Mouse (Mus musculus): Measurements from ENCODE around the gene Anxa2. TPM values are rescaled to one million over a fixed set of nuclear protein-coding genes. Genes with fewer than 3 reads are reported as not detected.

Gene Anxa2
- total and polyA plus RNA-seq, 2 experiments from 2014 or later: 69.6 to 108 TPM

- Histone ChIP-seq H3K4me2 (ENCODE audit: low read depth, low read length) (no peak overlapping the region), H3K27ac (no peak overlapping the region), H3K4me1 (ENCODE audit: insufficient read depth, low read length) (peaks cover 5% of the 10 kb centered on the region; the same call in 1 of the 2 replicates), H3K9me3 (ENCODE audit: low read length) (no peaks in the 10 kb centered on the region), H3K9ac (replicated peaks; ENCODE audit: low read length) (no peak overlapping the region), H3K27me3 (ENCODE audit: insufficient read depth, low read length) (no peaks in the 10 kb centered on the region), H3K36me3 (ENCODE audit: insufficient read depth, low read length) (no peaks in the 10 kb centered on the region), H3K4me3 (ENCODE audit: low read length) (no peak overlapping the region)
- WGBS: 71% methylated on average over 6 of the region's 6 CpGs
- TF ChIP-seq CTCF (IDR thresholded peaks at IDR 0.05; ENCODE audit: low read depth): no peak
- ATAC-seq (no peak), DNase-seq (ENCODE audit: low spot score) (no peak)
These were observed 24.4 kb downstream of the Anxa2 start for GRCm38 (mm10) chr9:69477824-69478222.

DNA sequence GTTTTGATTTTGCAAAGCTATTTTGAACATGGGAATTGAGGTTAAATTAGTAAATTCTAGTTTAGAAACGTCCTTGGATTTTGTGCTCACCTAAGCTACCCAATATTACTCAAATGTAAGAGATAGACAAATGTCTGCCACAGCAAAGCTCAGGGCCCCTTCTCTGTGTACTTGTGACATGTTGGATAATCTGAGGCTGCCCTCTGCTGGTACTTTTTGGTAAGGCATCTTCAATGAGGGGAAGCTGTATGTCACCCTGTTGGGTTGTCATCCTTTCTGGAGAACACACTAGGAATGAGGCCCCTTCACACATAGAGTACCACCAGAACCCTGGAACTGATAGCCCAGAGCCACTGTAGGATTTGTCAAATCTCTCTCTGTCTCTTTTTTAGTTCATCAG, 26.9 kb downstream of the Anxa2 start:
- H3K4me2 ChIP-seq (ENCODE audit: low read depth, low read length): no peak overlapping the region
- H3K4me1 ChIP-seq (ENCODE audit: insufficient read depth, low read length): peaks cover 5% of the 10 kb centered on the region; the same call in 1 of the 2 replicates
- ATAC-seq (peak; percentile 78), DNase-seq (ENCODE audit: low spot score) (peak; percentile 93)
- no peak overlapping the region for H3K9ac ChIP-seq (replicated peaks; ENCODE audit: low read length)
- peak; percentile 94 for TF ChIP-seq CTCF (IDR thresholded peaks at IDR 0.05; ENCODE audit: low read depth)
- no peak overlapping the region for H3K4me3 ChIP-seq (ENCODE audit: low read length)
- WGBS: 0% methylated on average over 1 of the region's 1 CpGs
- no peaks in the 10 kb centered on the region for H3K9me3 ChIP-seq (ENCODE audit: low read length)
- H3K27me3 ChIP-seq (ENCODE audit: insufficient read depth, low read length): no peaks in the 10 kb centered on the region
- no peak overlapping the region for H3K27ac ChIP-seq
- H3K36me3 ChIP-seq (ENCODE audit: insufficient read depth, low read length): no peaks in the 10 kb centered on the region

DNA sequence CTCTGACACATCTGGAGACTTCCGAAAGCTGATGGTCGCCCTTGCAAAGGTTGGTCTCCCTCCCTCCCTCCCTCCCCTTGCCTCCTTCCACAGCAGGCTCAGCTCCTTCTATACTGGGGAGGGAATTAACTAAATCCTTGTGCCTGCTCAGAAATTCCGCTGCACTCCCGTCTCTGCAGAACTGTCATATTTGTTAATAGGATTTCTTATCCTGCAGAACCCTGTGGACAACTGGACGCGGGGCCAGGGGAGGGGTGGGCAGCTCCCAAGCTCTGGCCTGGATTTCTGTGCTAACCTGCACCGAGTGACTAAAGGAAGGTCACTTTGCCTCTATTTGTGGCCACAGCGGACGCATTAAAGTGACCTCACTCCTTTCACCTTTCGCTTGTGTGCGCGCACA, 30.4 kb downstream of the Anxa2 start:
- no peak for ATAC-seq

DNA sequence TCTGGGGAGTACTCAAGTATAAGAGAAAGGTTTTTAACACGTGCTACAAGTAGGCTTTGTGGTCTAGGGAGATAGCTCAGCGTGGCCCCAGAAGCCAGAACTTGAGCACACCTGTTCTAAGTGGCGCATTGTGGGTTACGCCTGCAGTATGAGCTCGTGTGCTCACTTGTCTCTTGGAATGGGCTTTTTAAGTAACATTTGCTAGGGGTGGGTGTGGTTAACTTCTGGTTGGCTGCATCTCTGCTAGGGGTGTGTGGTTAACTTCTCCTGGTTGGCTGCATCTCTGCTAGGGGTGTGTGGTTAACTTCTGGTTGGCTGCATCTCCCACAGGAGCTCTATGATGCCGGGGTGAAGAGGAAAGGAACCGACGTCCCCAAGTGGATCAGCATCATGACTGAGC, 32.7 kb downstream of the Anxa2 start:
- H3K27me3 ChIP-seq (ENCODE audit: insufficient read depth, low read length): no peaks in the 10 kb centered on the region
- 71% methylated on average over 8 of the region's 8 CpGs for whole genome bisulfite sequencing
- H3K4me2 ChIP-seq (ENCODE audit: low read depth, low read length): no peak overlapping the region
- H3K27ac ChIP-seq: no peak overlapping the region
- no peaks in the 10 kb centered on the region for H3K36me3 ChIP-seq (ENCODE audit: insufficient read depth, low read length)
- H3K9ac ChIP-seq (replicated peaks; ENCODE audit: low read length): no peak overlapping the region
- ATAC-seq (no peak), DNase-seq (ENCODE audit: low spot score) (no peak)
- H3K9me3 ChIP-seq (ENCODE audit: low read length): no peaks in the 10 kb centered on the region
- TF ChIP-seq CTCF (IDR thresholded peaks at IDR 0.05; ENCODE audit: low read depth): no peak
- H3K4me1 ChIP-seq (ENCODE audit: insufficient read depth, low read length): no peaks in the 10 kb centered on the region
- H3K4me3 ChIP-seq (ENCODE audit: low read length): no peak overlapping the region

More for the DNA sequence above, 30.4 kb downstream of the Anxa2 start:
- Histone ChIP-seq H3K36me3 (ENCODE audit: insufficient read depth, low read length) (no peaks in the 10 kb centered on the region), H3K4me3 (ENCODE audit: low read length) (no peak overlapping the region), H3K27ac (no peak overlapping the region), H3K9ac (replicated peaks; ENCODE audit: low read length) (no peak overlapping the region), H3K9me3 (ENCODE audit: low read length) (no peaks in the 10 kb centered on the region), H3K27me3 (ENCODE audit: insufficient read depth, low read length) (no peaks in the 10 kb centered on the region), H3K4me1 (ENCODE audit: insufficient read depth, low read length) (no peaks in the 10 kb centered on the region), H3K4me2 (ENCODE audit: low read depth, low read length) (no peak overlapping the region)
- no peak for TF ChIP-seq CTCF (IDR thresholded peaks at IDR 0.05; ENCODE audit: low read depth)
- WGBS: 56% methylated on average over 12 of the region's 12 CpGs
- DNase-seq (ENCODE audit: low spot score): peak; percentile 22

DNA sequence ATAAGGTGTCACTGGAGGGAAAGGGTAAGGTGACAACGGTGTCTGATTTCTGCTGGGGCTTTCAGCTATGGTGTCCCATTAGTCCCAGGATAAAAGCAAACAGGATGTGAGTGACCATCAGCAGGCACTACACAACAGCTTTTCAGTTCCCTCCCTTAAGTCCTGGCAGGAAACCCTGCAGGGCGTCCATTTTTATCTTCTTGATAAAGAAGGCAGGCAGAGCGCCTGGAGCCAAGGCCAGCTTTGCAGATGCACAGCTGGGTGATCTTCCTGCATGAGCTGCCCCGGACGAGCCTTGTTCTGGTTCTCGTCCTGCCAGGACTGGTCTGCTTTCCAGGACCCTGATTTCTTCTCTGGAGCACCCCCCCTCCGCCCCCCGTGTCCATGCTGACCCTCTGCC, 35.1 kb downstream of the Anxa2 start:
- Histone ChIP-seq H3K9me3 (ENCODE audit: low read length) (no peaks in the 10 kb centered on the region), H3K27ac (no peak overlapping the region), H3K9ac (replicated peaks; ENCODE audit: low read length) (no peak overlapping the region), H3K4me1 (ENCODE audit: insufficient read depth, low read length) (no peaks in the 10 kb centered on the region), H3K4me3 (ENCODE audit: low read length) (no peak overlapping the region), H3K27me3 (ENCODE audit: insufficient read depth, low read length) (no peaks in the 10 kb centered on the region), H3K36me3 (ENCODE audit: insufficient read depth, low read length) (no peaks in the 10 kb centered on the region; the same call in 1 of the 2 replicates), H3K4me2 (ENCODE audit: low read depth, low read length) (no peak overlapping the region)
- ATAC-seq (no peak), DNase-seq (ENCODE audit: low spot score) (no peak)
- 40% methylated on average over 8 of the region's 8 CpGs for WGBS
- TF ChIP-seq CTCF (IDR thresholded peaks at IDR 0.05; ENCODE audit: low read depth): no peak

DNA sequence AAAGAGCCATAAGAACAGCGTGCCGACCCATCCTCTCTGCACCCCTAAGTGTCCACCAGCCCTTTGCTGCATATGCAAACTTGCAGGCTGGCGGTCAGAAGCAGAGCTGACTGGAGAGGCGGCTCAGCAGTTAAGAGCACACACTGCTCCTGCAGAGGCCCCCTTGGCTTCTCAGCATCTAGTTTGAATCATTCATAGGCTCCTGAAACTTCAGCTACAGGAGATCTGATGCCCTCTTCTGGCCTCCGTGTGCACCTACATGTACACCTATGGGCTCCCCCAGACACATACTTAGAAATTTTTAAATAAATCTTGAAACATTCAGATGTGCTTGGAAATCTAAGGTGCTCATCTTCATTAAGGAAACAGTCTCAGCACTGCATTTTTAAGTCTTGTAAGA, 35.6 kb downstream of the Anxa2 start:
- WGBS: 11% methylated on average over 5 of the region's 5 CpGs

DNA sequence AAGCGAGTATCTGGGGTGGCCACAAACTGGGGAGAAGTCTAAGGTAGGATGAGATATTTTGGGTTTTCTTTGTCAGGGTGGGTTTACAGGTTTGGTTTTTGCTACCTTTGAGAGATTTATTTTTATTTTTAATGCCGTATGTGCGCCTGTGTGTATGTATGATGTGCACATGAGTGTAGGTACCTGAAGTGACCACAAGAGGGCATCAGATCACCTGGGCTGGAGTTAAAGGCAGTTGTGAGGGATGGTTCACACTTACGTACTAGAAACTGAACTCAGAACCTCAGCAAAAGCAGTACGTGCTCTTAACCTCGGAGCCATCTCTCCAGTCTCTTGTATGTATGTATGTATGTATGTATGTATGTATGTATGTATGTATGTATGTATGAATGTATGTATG, 39.4 kb downstream of the Anxa2 start:
- peak; percentile 33; the same call in 1 of the 2 replicates for TF ChIP-seq CTCF (IDR thresholded peaks at IDR 0.05; ENCODE audit: low read depth)
- no peak overlapping the region for H3K9ac ChIP-seq (replicated peaks; ENCODE audit: low read length)
- ATAC-seq (no peak), DNase-seq (ENCODE audit: low spot score) (no peak)
- H3K4me1 ChIP-seq (ENCODE audit: insufficient read depth, low read length): no peaks in the 10 kb centered on the region
- H3K27me3 ChIP-seq (ENCODE audit: insufficient read depth, low read length): no peaks in the 10 kb centered on the region
- no peaks in the 10 kb centered on the region; the same call in 1 of the 2 replicates for H3K36me3 ChIP-seq (ENCODE audit: insufficient read depth, low read length)
- H3K4me2 ChIP-seq (ENCODE audit: low read depth, low read length): no peak overlapping the region
- WGBS: 98% methylated on average over 6 of the region's 6 CpGs
- H3K27ac ChIP-seq: no peak overlapping the region
- no peaks in the 10 kb centered on the region for H3K9me3 ChIP-seq (ENCODE audit: low read length)
- no peak overlapping the region for H3K4me3 ChIP-seq (ENCODE audit: low read length)

More for the DNA sequence above, 35.6 kb downstream of the Anxa2 start:
- Histone ChIP-seq H3K4me2 (ENCODE audit: low read depth, low read length) (no peak overlapping the region), H3K4me1 (ENCODE audit: insufficient read depth, low read length) (no peaks in the 10 kb centered on the region), H3K9ac (replicated peaks; ENCODE audit: low read length) (no peak overlapping the region), H3K9me3 (ENCODE audit: low read length) (no peaks in the 10 kb centered on the region), H3K27me3 (ENCODE audit: insufficient read depth, low read length) (no peaks in the 10 kb centered on the region), H3K27ac (no peak overlapping the region), H3K4me3 (ENCODE audit: low read length) (no peak overlapping the region), H3K36me3 (ENCODE audit: insufficient read depth, low read length) (no peaks in the 10 kb centered on the region; the same call in 1 of the 2 replicates)
- ATAC-seq: peak; percentile 73; the same call in 1 of the 2 replicates
- DNase-seq (ENCODE audit: low spot score): peak; percentile 74
- peak; percentile 71 for TF ChIP-seq CTCF (IDR thresholded peaks at IDR 0.05; ENCODE audit: low read depth)

All from hindbrain, postnatal 0 days (tissue).